Mouse (Mus musculus): ENCODE measurements around the gene Xcl1. TPM values are rescaled to one million over a fixed set of nuclear protein-coding genes. Genes with fewer than 3 reads are reported as not detected.

The Xcl1 gene
- polyA plus RNA-seq, 1 experiment from 2014 or later: not detected

GRCm38 (mm10) chr1:164956725-164957399 lies 21.5 kb upstream of the Xcl1 start:
- Histone ChIP-seq H3K27ac (no peak overlapping the region), H3K4me2 (ENCODE audit: low read length) (no peak overlapping the region), H3K4me1 (replicated peaks; ENCODE audit: insufficient read depth, low read length) (no peaks in the 10 kb centered on the region), H3K36me3 (ENCODE audit: insufficient read depth, low read length) (no peaks in the 10 kb centered on the region), H3K27me3 (ENCODE audit: insufficient read depth, low read length) (no peaks in the 10 kb centered on the region), H3K4me3 (replicated peaks; ENCODE audit: low read depth, low read length) (no peak overlapping the region), H3K9me3 (replicated peaks; ENCODE audit: low read length) (no peaks in the 10 kb centered on the region), H3K9ac (ENCODE audit: low read depth, low read length) (no peak overlapping the region)
- DNase-seq (ENCODE audit: low spot score) (no peak), ATAC-seq (replicated peaks; ENCODE audit: low FRiP score, low read depth) (no peak)
- 78% methylated on average over 3 of the region's 3 CpGs for WGBS
- TF ChIP-seq CTCF (IDR thresholded peaks at IDR 0.05; ENCODE audit: low read depth): no peak

GRCm38 (mm10) chr1:164955452-164956196 lies 20.3 kb upstream of the Xcl1 start:
- no peak for DNase-seq (ENCODE audit: low spot score)
- TF ChIP-seq CTCF (IDR thresholded peaks at IDR 0.05; ENCODE audit: low read depth): no peak
- H3K9ac ChIP-seq (ENCODE audit: low read depth, low read length): no peak overlapping the region
- ATAC-seq (replicated peaks; ENCODE audit: low FRiP score, low read depth): no peak
- no peaks in the 10 kb centered on the region for H3K27me3 ChIP-seq (ENCODE audit: insufficient read depth, low read length)
- H3K27ac ChIP-seq: no peak overlapping the region
- no peak overlapping the region for H3K4me3 ChIP-seq (replicated peaks; ENCODE audit: low read depth, low read length)
- no peaks in the 10 kb centered on the region for H3K9me3 ChIP-seq (replicated peaks; ENCODE audit: low read length)
- H3K36me3 ChIP-seq (ENCODE audit: insufficient read depth, low read length): no peaks in the 10 kb centered on the region
- no peak overlapping the region for H3K4me2 ChIP-seq (ENCODE audit: low read length)
- H3K4me1 ChIP-seq (replicated peaks; ENCODE audit: insufficient read depth, low read length): no peaks in the 10 kb centered on the region
- WGBS: 77% methylated on average over 7 of the region's 7 CpGs

GRCm38 (mm10) chr1:164953574-164953973 lies 18.2 kb upstream of the Xcl1 start:
- H3K27me3 ChIP-seq (ENCODE audit: insufficient read depth, low read length): no peaks in the 10 kb centered on the region
- DNase-seq (ENCODE audit: low spot score) (no peak), ATAC-seq (replicated peaks; ENCODE audit: low FRiP score, low read depth) (no peak)
- H3K4me3 ChIP-seq (replicated peaks; ENCODE audit: low read depth, low read length): no peak overlapping the region
- no peak overlapping the region for H3K4me2 ChIP-seq (ENCODE audit: low read length)
- 88% methylated on average over 6 of the region's 6 CpGs for WGBS
- H3K9ac ChIP-seq (ENCODE audit: low read depth, low read length): no peak overlapping the region
- H3K27ac ChIP-seq: no peak overlapping the region
- H3K36me3 ChIP-seq (ENCODE audit: insufficient read depth, low read length): no peaks in the 10 kb centered on the region
- no peaks in the 10 kb centered on the region for H3K9me3 ChIP-seq (replicated peaks; ENCODE audit: low read length)
- no peak for TF ChIP-seq CTCF (IDR thresholded peaks at IDR 0.05; ENCODE audit: low read depth)
- no peaks in the 10 kb centered on the region for H3K4me1 ChIP-seq (replicated peaks; ENCODE audit: insufficient read depth, low read length)

- WGBS: 71% methylated on average over 2 of the region's 2 CpGs
- Histone ChIP-seq H3K4me2 (ENCODE audit: low read length) (no peak overlapping the region), H3K36me3 (ENCODE audit: insufficient read depth, low read length) (no peaks in the 10 kb centered on the region), H3K9me3 (replicated peaks; ENCODE audit: low read length) (no peaks in the 10 kb centered on the region), H3K4me3 (replicated peaks; ENCODE audit: low read depth, low read length) (no peak overlapping the region), H3K27me3 (ENCODE audit: insufficient read depth, low read length) (no peaks in the 10 kb centered on the region), H3K9ac (ENCODE audit: low read depth, low read length) (no peak overlapping the region), H3K4me1 (replicated peaks; ENCODE audit: insufficient read depth, low read length) (no peaks in the 10 kb centered on the region), H3K27ac (no peak overlapping the region)
- DNase-seq (ENCODE audit: low spot score) (no peak), ATAC-seq (replicated peaks; ENCODE audit: low FRiP score, low read depth) (no peak)
- no peak for TF ChIP-seq CTCF (IDR thresholded peaks at IDR 0.05; ENCODE audit: low read depth)
These were observed 733 bp upstream of the Xcl1 start for GRCm38 (mm10) chr1:164936060-164936459.

DNA sequence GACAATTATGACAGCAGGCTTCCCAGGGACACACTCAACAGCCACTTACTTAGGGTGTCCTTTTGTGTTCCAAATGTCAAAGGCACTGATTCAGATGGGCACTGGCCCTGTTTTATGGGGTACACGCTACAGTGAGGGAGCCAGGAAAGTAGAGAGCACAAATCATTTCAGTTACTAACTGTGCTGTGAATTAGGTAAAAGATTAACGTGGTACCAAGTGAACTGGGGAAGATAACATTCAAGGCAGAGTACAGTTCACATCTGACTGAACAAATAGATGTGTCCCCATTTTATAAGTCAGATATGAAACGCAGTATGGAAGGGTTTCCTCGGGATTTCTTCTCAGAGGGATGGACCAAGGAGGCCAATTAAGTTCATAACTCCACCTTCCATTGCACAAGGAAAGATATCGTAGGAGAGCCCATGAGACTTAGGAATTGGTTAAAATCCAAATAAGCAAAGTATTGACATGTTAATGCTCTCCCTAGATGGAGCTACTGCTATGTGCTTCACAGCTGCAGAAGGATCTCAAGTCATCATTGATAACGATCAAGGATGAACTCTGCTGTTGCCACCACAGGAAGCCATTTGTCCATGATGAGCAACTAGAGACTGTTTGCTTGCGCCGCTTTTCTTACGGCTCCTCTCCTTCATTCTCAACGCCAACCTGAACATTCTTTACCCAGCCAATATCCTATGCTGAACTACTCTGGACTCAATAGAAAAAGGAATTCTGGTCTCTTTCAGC lies 1.7 kb downstream of the Xcl1 start:
- Histone ChIP-seq H3K4me3 (replicated peaks; ENCODE audit: low read depth, low read length) (no peak overlapping the region), H3K4me1 (replicated peaks; ENCODE audit: insufficient read depth, low read length) (no peaks in the 10 kb centered on the region), H3K36me3 (ENCODE audit: insufficient read depth, low read length) (no peaks in the 10 kb centered on the region), H3K27ac (no peak overlapping the region), H3K27me3 (ENCODE audit: insufficient read depth, low read length) (no peaks in the 10 kb centered on the region), H3K4me2 (ENCODE audit: low read length) (no peak overlapping the region), H3K9me3 (replicated peaks; ENCODE audit: low read length) (no peaks in the 10 kb centered on the region), H3K9ac (ENCODE audit: low read depth, low read length) (no peak overlapping the region)
- no peak for TF ChIP-seq CTCF (IDR thresholded peaks at IDR 0.05; ENCODE audit: low read depth)
- WGBS: 81% methylated on average over 10 of the region's 10 CpGs
- DNase-seq (ENCODE audit: low spot score) (no peak), ATAC-seq (replicated peaks; ENCODE audit: low FRiP score, low read depth) (no peak)

- no peak for TF ChIP-seq CTCF (IDR thresholded peaks at IDR 0.05; ENCODE audit: low read depth)
- H3K4me2 ChIP-seq (ENCODE audit: low read length): no peak overlapping the region
- DNase-seq (ENCODE audit: low spot score) (no peak), ATAC-seq (replicated peaks; ENCODE audit: low FRiP score, low read depth) (no peak)
- H3K36me3 ChIP-seq (ENCODE audit: insufficient read depth, low read length): no peaks in the 10 kb centered on the region
- H3K9ac ChIP-seq (ENCODE audit: low read depth, low read length): no peak overlapping the region
- no peak overlapping the region for H3K4me3 ChIP-seq (replicated peaks; ENCODE audit: low read depth, low read length)
- no peak overlapping the region for H3K27ac ChIP-seq
- no peaks in the 10 kb centered on the region for H3K27me3 ChIP-seq (ENCODE audit: insufficient read depth, low read length)
- no peaks in the 10 kb centered on the region for H3K9me3 ChIP-seq (replicated peaks; ENCODE audit: low read length)
- WGBS: 78% methylated on average over 7 of the region's 7 CpGs
- H3K4me1 ChIP-seq (replicated peaks; ENCODE audit: insufficient read depth, low read length): no peaks in the 10 kb centered on the region
These were observed 4.2 kb downstream of the Xcl1 start for GRCm38 (mm10) chr1:164931135-164931534.

Data from kidney, postnatal 0 days (tissue).